Mouse (Mus musculus): ENCODE results near the gene Frmd4a.

- TF ChIP-seq CTCF (IDR thresholded peaks at IDR 0.05; ENCODE audit: control insufficient read depth, insufficient read depth, low read length) (no peak), POLR2A (IDR thresholded peaks at IDR 0.05; ENCODE audit: borderline replicate concordance, control insufficient read depth, low read depth, low read length) (no peak)
Observed at GRCm38 (mm10) chr2:4532945-4533344, 515.4 kb downstream of the Frmd4a start.

Measured in bone marrow, adult 2 months (tissue).